Mouse (Mus musculus): ENCODE measurements around the gene Gale. TPM values are rescaled to one million over a fixed set of nuclear protein-coding genes. Genes with fewer than 3 reads are reported as not detected.
A peak's percentile ranks its signal among the peaks of the same experiment; 100 is the strongest.

Gale gene
- total and polyA plus RNA-seq, 3 experiments: 23.8 to 40.5 (median 32.9) TPM

DNA sequence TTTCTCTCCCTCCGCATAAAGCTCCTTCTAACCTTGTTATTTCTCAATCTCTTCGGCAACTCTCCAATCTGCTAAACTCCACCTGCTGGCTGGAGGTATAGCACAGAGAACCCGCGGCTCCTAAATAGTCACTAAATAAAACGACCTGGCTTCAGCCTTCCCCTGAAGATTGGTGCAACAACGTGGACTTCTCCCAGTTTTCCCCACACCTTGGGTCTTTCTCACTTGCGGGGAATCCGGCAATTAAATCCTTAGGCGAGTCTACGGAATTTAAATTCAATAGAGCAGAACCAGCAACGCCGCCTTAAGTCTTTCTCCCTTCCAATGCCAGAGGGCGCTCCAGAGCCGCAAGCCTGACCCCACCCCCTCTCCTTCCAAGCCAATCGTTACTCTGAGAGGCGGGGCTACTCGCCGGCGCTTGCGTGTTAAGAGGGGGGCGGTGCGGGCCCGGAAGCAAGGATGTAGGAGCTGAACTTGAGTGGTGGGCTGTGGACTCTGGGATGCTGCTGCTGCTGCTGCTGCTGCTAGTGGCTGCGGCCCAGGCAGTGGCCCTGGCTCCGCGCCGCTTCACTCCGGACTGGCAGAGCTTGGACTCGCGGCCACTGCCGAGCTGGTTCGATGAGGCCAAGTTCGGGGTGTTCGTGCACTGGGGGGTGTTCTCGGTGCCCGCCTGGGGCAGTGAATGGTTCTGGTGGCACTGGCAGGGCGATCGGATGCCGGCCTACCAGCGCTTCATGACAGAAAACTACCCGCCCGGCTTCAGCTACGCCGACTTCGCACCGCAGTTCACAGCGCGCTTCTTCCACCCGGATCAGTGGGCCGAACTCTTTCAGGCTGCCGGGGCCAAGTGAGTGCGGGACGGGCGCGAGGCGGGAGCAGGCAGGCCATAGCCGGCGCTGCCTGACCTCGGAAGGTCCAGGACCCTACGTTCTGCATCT lies 43.0 kb upstream of the Gale start, which contains the start of gene Fuca1 (continued):
- TF ChIP-seq EP300 (IDR thresholded peaks at IDR 0.05; ENCODE audit: low read length): 0 out of 2 replicates have a peak, but pooled peaks have one; percentile 12

DNA sequence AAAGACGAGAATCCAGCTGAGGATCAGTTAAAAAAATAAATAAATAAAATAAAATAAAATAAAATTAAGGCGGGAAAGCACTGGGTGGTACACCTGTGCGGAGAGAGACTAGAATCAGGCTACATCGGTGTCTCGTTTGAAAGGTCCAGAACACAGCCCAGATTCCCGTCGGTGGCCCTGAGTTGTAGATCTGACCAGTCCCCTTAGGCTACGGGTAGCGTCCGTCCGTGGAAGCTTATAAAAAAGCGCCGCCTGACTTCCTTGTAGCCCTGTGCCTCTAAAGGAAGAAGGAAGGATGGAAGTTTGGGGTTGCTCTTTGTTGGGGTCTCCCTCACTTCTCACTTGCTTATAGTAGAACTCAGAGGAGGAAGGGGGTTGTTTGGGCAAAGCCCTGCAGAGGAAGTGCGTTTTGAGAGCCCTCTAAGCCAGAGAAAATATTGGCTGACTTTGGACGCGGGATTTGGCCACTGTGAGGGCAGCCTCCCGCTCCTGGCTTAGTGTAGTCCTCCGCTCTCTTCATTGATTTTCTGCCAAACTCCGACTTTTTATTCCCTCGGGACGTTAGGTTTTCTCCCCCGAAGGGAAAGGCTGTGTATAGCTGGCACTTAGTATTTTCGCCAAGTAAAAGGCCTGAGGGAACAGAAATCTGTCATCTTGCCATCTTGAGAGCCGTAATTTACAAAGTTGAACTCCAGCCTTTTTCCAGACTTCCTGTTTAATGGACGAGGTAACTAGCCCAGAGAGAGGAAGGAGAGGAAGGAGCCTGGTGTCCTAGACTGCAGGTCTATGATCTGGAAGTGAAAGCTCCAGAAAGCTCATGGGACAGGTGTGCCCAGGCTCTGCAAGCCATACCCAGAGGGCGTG lies 42.0 kb upstream of the Gale start:
- peak overlapping the region; percentile 46 for H3K9ac ChIP-seq (ENCODE audit: insufficient read depth, low read depth)
- TF ChIP-seq JUND (conservative IDR thresholded peaks at IDR 0.05; ENCODE audit: low read depth, low read length) (no peak), MXI1 (IDR thresholded peaks at IDR 0.05; ENCODE audit: low read depth, low read length) (peak; percentile 56; the same call in 1 of the 2 replicates), IRF4 (IDR thresholded peaks at IDR 0.05; ENCODE audit: low read depth, low read length) (peak; percentile 13; the same call in 1 of the 2 replicates), NELFE (IDR thresholded peaks at IDR 0.05; ENCODE audit: low read depth, low read length) (0 out of 2 replicates have a peak, but pooled peaks have one; percentile 51), CHD2 (IDR thresholded peaks at IDR 0.05; ENCODE audit: low read length) (0 out of 2 replicates have a peak, but pooled peaks have one; percentile 5), ETS1 (conservative IDR thresholded peaks at IDR 0.05; ENCODE audit: low read depth, low read length) (no peak), HCFC1 (IDR thresholded peaks at IDR 0.05; ENCODE audit: low read depth, low read length) (0 out of 2 replicates have a peak, but pooled peaks have one; percentile 14), MYC (IDR thresholded peaks at IDR 0.05; ENCODE audit: low read depth, low read length) (no peak), ZC3H11A (IDR thresholded peaks at IDR 0.05; ENCODE audit: low read depth, low read length) (no peak), ZNF384 (IDR thresholded peaks at IDR 0.05; ENCODE audit: low read depth, low read length) (no peak), EP300 (IDR thresholded peaks at IDR 0.05; ENCODE audit: low read length) (0 out of 2 replicates have a peak, but pooled peaks have one; percentile 18), USF1 (IDR thresholded peaks at IDR 0.05; ENCODE audit: low read depth, low read length) (no peak), POLR2A (IDR thresholded peaks at IDR 0.05; ENCODE audit: low read depth, low read length) (peak; percentile 41; the same call in 1 of the 2 replicates), MAX (IDR thresholded peaks at IDR 0.05; ENCODE audit: low read length) (0 out of 2 replicates have a peak, but pooled peaks have one; percentile 15), GABPA (IDR thresholded peaks at IDR 0.05; ENCODE audit: insufficient replicate concordance, low read depth, low read length) (no peak), NRF1 (IDR thresholded peaks at IDR 0.05; ENCODE audit: low read depth, low read length) (no peak), UBTF (IDR thresholded peaks at IDR 0.05; ENCODE audit: low read depth, low read length) (no peak), SIN3A (IDR thresholded peaks at IDR 0.05; ENCODE audit: low read length) (peak; percentile 82), BHLHE40 (IDR thresholded peaks at IDR 0.05; ENCODE audit: low read depth, low read length) (no peak), CHD1 (IDR thresholded peaks at IDR 0.05; ENCODE audit: low read depth, low read length) (no peak), RCOR1 (conservative IDR thresholded peaks at IDR 0.05; ENCODE audit: low read depth, low read length) (no peak), ZMIZ1 (IDR thresholded peaks at IDR 0.05; ENCODE audit: low read depth, low read length) (0 out of 2 replicates have a peak, but pooled peaks have one; percentile 54), POLR2AphosphoS2 (IDR thresholded peaks at IDR 0.05; ENCODE audit: low read depth, low read length) (no peak), CTCF (conservative IDR thresholded peaks at IDR 0.05 in 1 of 2, IDR thresholded peaks at IDR 0.05 in 1 of 2; ENCODE audit: low read depth in 2 of 2, low read length in 2 of 2) (no peak), TBP (conservative IDR thresholded peaks at IDR 0.05; ENCODE audit: low read depth, low read length) (no peak), MEF2A (IDR thresholded peaks at IDR 0.05; ENCODE audit: borderline replicate concordance, low read depth, low read length) (0 out of 2 replicates have a peak, but pooled peaks have one; percentile 3), SMC3 (IDR thresholded peaks at IDR 0.05; ENCODE audit: low read depth, low read length) (no peak)
- in situ Hi-C loops (cut with MboI; ENCODE audit: low pct_ligation_motif_present, low pct_unique_long_range_greater_than_20kb, low sequenced_read_pairs): no loop called here
- H3K79me2 ChIP-seq (replicated peaks; ENCODE audit: control insufficient read depth, extremely low read depth, insufficient read depth, poor library complexity, severe bottlenecking): 0 out of 2 replicates have a peak, but pooled peaks cover 4% of the 10 kb centered on the region
- H3K27ac ChIP-seq (ENCODE audit: insufficient read depth, low read depth): no peak overlapping the region
- peaks cover 43 to 71% of the 10 kb centered on the region in 2 experiments for H3K36me3 ChIP-seq (replicated peaks in 1 of 2; ENCODE audit: control insufficient read depth in 1 of 2, insufficient read depth in 1 of 2, low read length in 1 of 2)
- dilution Hi-C loops (cut with MboI; ENCODE audit: extremely low pct_ligation_motif_present, extremely low pct_unique_long_range_greater_than_20kb, low sequenced_read_pairs): no loop called here
- no peaks in the 10 kb centered on the region for H3K27me3 ChIP-seq (replicated peaks)
- DNase-seq (ENCODE audit: extremely low read depth): peak; percentile 54
- H3K4me2 ChIP-seq (ENCODE audit: insufficient read depth, low read depth, poor library complexity, severe bottlenecking): peak overlapping the region; percentile 96
- peaks cover 0 to 31% of the 10 kb centered on the region in 2 experiments; a peak in 2 of 4 replicates for H3K4me1 ChIP-seq (ENCODE audit: control insufficient read depth in 1 of 2, insufficient read depth in 2 of 2)
- peak overlapping the region; percentile 80 to 95 (median 85) for H3K4me3 ChIP-seq (replicated peaks in 1 of 3; ENCODE audit: low read depth in 2 of 3, low read length in 2 of 3, poor library complexity in 1 of 3)
- H3K9me3 ChIP-seq (replicated peaks; ENCODE audit: low read length): no peaks in the 10 kb centered on the region

Measured in CH12.LX (cell line).